Mouse (Mus musculus): ENCODE data around the gene Gapvd1. TPM values are rescaled to one million over a fixed set of nuclear protein-coding genes. Genes with fewer than 3 reads are reported as not detected.

Gene Gapvd1
- polyA plus RNA-seq, 1 experiment from 2014 or later, result 100 TPM

GRCm38 (mm10) chr2:34741390-34742159, 13.5 kb downstream of the Gapvd1 start:
- Histone ChIP-seq H3K36me3 (ENCODE audit: control insufficient read depth, insufficient read depth, low read length) (peaks cover 21% of the 10 kb centered on the region; the same call in 1 of the 2 replicates), H3K4me2 (ENCODE audit: low read length) (no peak overlapping the region), H3K4me1 (ENCODE audit: control insufficient read depth, insufficient read depth, low read length) (no peaks in the 10 kb centered on the region), H3K4me3 (ENCODE audit: low read depth, low read length) (no peak overlapping the region), H3K27ac (ENCODE audit: low read depth, low read length) (no peak overlapping the region), H3K9ac (ENCODE audit: low read length) (no peak overlapping the region), H3K27me3 (replicated peaks; ENCODE audit: control insufficient read depth, insufficient read depth, low read length) (no peaks in the 10 kb centered on the region), H3K9me3 (replicated peaks; ENCODE audit: control insufficient read depth, low read length) (no peaks in the 10 kb centered on the region)
- ATAC-seq (no peak), DNase-seq (ENCODE audit: low spot score) (no peak)
- WGBS, result 90% methylated on average over 12 of the region's 12 CpGs

- Histone ChIP-seq H3K9ac (ENCODE audit: low read length) (no peak overlapping the region), H3K27ac (ENCODE audit: low read depth, low read length) (no peak overlapping the region), H3K4me2 (ENCODE audit: low read length) (no peak overlapping the region), H3K27me3 (replicated peaks; ENCODE audit: control insufficient read depth, insufficient read depth, low read length) (no peaks in the 10 kb centered on the region), H3K4me1 (ENCODE audit: control insufficient read depth, insufficient read depth, low read length) (no peaks in the 10 kb centered on the region), H3K4me3 (ENCODE audit: low read depth, low read length) (no peak overlapping the region), H3K36me3 (ENCODE audit: control insufficient read depth, insufficient read depth, low read length) (peaks cover 16% of the 10 kb centered on the region; the same call in 1 of the 2 replicates), H3K9me3 (replicated peaks; ENCODE audit: control insufficient read depth, low read length) (no peaks in the 10 kb centered on the region)
- no peak for DNase-seq (ENCODE audit: low spot score)
- no peak for ATAC-seq
- WGBS, result 72% methylated on average over 1 of the region's 1 CpGs
Observed at GRCm38 (mm10) chr2:34739684-34740391, 15.2 kb downstream of the Gapvd1 start.

- WGBS, result 93% methylated on average over 1 of the region's 1 CpGs
- Histone ChIP-seq H3K9me3 (replicated peaks; ENCODE audit: control insufficient read depth, low read length) (no peaks in the 10 kb centered on the region), H3K4me2 (ENCODE audit: low read length) (no peak overlapping the region), H3K4me3 (ENCODE audit: low read depth, low read length) (no peak overlapping the region), H3K36me3 (ENCODE audit: control insufficient read depth, insufficient read depth, low read length) (peaks cover 8% of the 10 kb centered on the region; the same call in 1 of the 2 replicates), H3K27me3 (replicated peaks; ENCODE audit: control insufficient read depth, insufficient read depth, low read length) (no peaks in the 10 kb centered on the region), H3K9ac (ENCODE audit: low read length) (no peak overlapping the region), H3K27ac (ENCODE audit: low read depth, low read length) (no peak overlapping the region), H3K4me1 (ENCODE audit: control insufficient read depth, insufficient read depth, low read length) (no peaks in the 10 kb centered on the region)
- ATAC-seq, result no peak
- DNase-seq (ENCODE audit: low spot score), result no peak
Observed at GRCm38 (mm10) chr2:34737911-34738310, 17.1 kb downstream of the Gapvd1 start.

- Histone ChIP-seq H3K27me3 (replicated peaks; ENCODE audit: control insufficient read depth, insufficient read depth, low read length) (no peaks in the 10 kb centered on the region), H3K4me3 (ENCODE audit: low read depth, low read length) (no peak overlapping the region), H3K4me2 (ENCODE audit: low read length) (no peak overlapping the region), H3K36me3 (ENCODE audit: control insufficient read depth, insufficient read depth, low read length) (no peaks in the 10 kb centered on the region), H3K9ac (ENCODE audit: low read length) (no peak overlapping the region), H3K9me3 (replicated peaks; ENCODE audit: control insufficient read depth, low read length) (no peaks in the 10 kb centered on the region), H3K4me1 (ENCODE audit: control insufficient read depth, insufficient read depth, low read length) (no peaks in the 10 kb centered on the region), H3K27ac (ENCODE audit: low read depth, low read length) (no peak overlapping the region)
- DNase-seq (ENCODE audit: low spot score) (no peak), ATAC-seq (no peak)
- WGBS, result 93% methylated on average over 1 of the region's 1 CpGs
Observed at GRCm38 (mm10) chr2:34736626-34737025, 18.4 kb downstream of the Gapvd1 start.

GRCm38 (mm10) chr2:34727045-34727728, 27.8 kb downstream of the Gapvd1 start:
- Histone ChIP-seq H3K27me3 (replicated peaks; ENCODE audit: control insufficient read depth, insufficient read depth, low read length) (no peaks in the 10 kb centered on the region), H3K27ac (ENCODE audit: low read depth, low read length) (no peak overlapping the region), H3K9ac (ENCODE audit: low read length) (no peak overlapping the region), H3K9me3 (replicated peaks; ENCODE audit: control insufficient read depth, low read length) (no peaks in the 10 kb centered on the region), H3K4me2 (ENCODE audit: low read length) (no peak overlapping the region), H3K4me3 (ENCODE audit: low read depth, low read length) (no peak overlapping the region), H3K36me3 (ENCODE audit: control insufficient read depth, insufficient read depth, low read length) (peaks cover 64% of the 10 kb centered on the region), H3K4me1 (ENCODE audit: control insufficient read depth, insufficient read depth, low read length) (no peaks in the 10 kb centered on the region)
- WGBS, result 94% methylated on average over 8 of the region's 8 CpGs
- ATAC-seq, result no peak
- no peak for DNase-seq (ENCODE audit: low spot score)

GRCm38 (mm10) chr2:34725269-34725668, 29.8 kb downstream of the Gapvd1 start:
- H3K36me3 ChIP-seq (ENCODE audit: control insufficient read depth, insufficient read depth, low read length), result peaks cover 81% of the 10 kb centered on the region
- DNase-seq (ENCODE audit: low spot score) (no peak), ATAC-seq (no peak)
- H3K27ac ChIP-seq (ENCODE audit: low read depth, low read length), result no peak overlapping the region
- 95% methylated on average over 5 of the region's 5 CpGs for WGBS
- H3K4me3 ChIP-seq (ENCODE audit: low read depth, low read length), result no peak overlapping the region
- no peak overlapping the region for H3K9ac ChIP-seq (ENCODE audit: low read length)
- H3K4me2 ChIP-seq (ENCODE audit: low read length), result no peak overlapping the region
- H3K27me3 ChIP-seq (replicated peaks; ENCODE audit: control insufficient read depth, insufficient read depth, low read length), result no peaks in the 10 kb centered on the region
- H3K9me3 ChIP-seq (replicated peaks; ENCODE audit: control insufficient read depth, low read length), result no peaks in the 10 kb centered on the region
- no peaks in the 10 kb centered on the region for H3K4me1 ChIP-seq (ENCODE audit: control insufficient read depth, insufficient read depth, low read length)

GRCm38 (mm10) chr2:34718196-34718595, 36.8 kb downstream of the Gapvd1 start:
- no peak for ATAC-seq
- WGBS, result 92% methylated on average over 2 of the region's 2 CpGs
- peaks cover 74% of the 10 kb centered on the region for H3K36me3 ChIP-seq (ENCODE audit: control insufficient read depth, insufficient read depth, low read length)

GRCm38 (mm10) chr2:34711904-34712303, 43.1 kb downstream of the Gapvd1 start:
- Histone ChIP-seq H3K9me3 (replicated peaks; ENCODE audit: control insufficient read depth, low read length) (no peaks in the 10 kb centered on the region), H3K4me1 (ENCODE audit: control insufficient read depth, insufficient read depth, low read length) (no peaks in the 10 kb centered on the region), H3K9ac (ENCODE audit: low read length) (no peak overlapping the region), H3K27me3 (replicated peaks; ENCODE audit: control insufficient read depth, insufficient read depth, low read length) (no peaks in the 10 kb centered on the region), H3K4me2 (ENCODE audit: low read length) (no peak overlapping the region), H3K36me3 (ENCODE audit: control insufficient read depth, insufficient read depth, low read length) (peaks cover 87% of the 10 kb centered on the region), H3K4me3 (ENCODE audit: low read depth, low read length) (no peak overlapping the region), H3K27ac (ENCODE audit: low read depth, low read length) (no peak overlapping the region)
- DNase-seq (ENCODE audit: low spot score) (no peak), ATAC-seq (no peak)
- WGBS, result 91% methylated on average over 6 of the region's 6 CpGs

More at GRCm38 (mm10) chr2:34718196-34718595, 36.8 kb downstream of the Gapvd1 start:
- H3K4me2 ChIP-seq (ENCODE audit: low read length), result no peak overlapping the region
- no peak overlapping the region for H3K27ac ChIP-seq (ENCODE audit: low read depth, low read length)
- H3K27me3 ChIP-seq (replicated peaks; ENCODE audit: control insufficient read depth, insufficient read depth, low read length), result no peaks in the 10 kb centered on the region
- H3K4me1 ChIP-seq (ENCODE audit: control insufficient read depth, insufficient read depth, low read length), result no peaks in the 10 kb centered on the region
- no peak for DNase-seq (ENCODE audit: low spot score)
- H3K9me3 ChIP-seq (replicated peaks; ENCODE audit: control insufficient read depth, low read length), result no peaks in the 10 kb centered on the region
- H3K9ac ChIP-seq (ENCODE audit: low read length), result no peak overlapping the region
- no peak overlapping the region for H3K4me3 ChIP-seq (ENCODE audit: low read depth, low read length)
